10 mouse cellular contexts compared by ENCODE assay signal in the genomic region with DNA sequence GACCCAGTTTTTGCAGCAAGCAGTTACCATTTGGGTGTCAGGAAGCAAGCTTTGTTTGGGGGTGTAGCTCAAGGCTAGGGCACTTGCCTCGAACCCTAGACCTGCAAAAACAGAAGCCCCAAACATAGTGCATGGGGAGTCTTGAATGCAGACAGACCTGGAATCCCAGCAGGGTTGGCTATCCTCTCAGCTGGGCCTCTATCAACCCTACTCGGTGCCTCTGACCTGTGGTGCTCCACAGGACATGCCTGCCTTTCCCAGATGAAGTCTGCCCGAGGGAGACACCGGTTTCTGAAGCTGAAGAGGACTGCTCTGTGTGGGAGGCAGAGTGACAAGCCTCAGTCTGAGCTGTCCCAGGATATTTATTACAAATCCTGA.
A peak's percentile ranks its signal among the peaks of the same experiment; 100 is the strongest.
DNase-seq lines count a peak whose midpoint lies in the region; ATAC-seq and TF ChIP-seq lines count a peak whose summit lies in the region.
"Had no signal": no experiment of that assay in that cellular context is flagged by ENCODE, and none has a peak within 500 bp of the region (broad histone marks: within the 10 kb centered on the region; RNA-seq: fewer than 3 reads in every experiment).

No protein-coding gene starts in this region.

- peak overlapping the region; percentile 38; the same call in 1 of the 2 replicates for H3K9ac ChIP-seq in heart, embryonic 12.5 days
- no peak overlapping the region for H3K9ac ChIP-seq in liver, embryonic 11.5 days (ENCODE audit: low read depth, low read length)
- H3K9ac ChIP-seq in stomach, postnatal 0 days (ENCODE audit: low read length): no peak overlapping the region

- no peak for TF ChIP-seq CTCF in spleen, adult 2 months (IDR thresholded peaks at IDR 0.05; ENCODE audit: extremely low read depth, insufficient read depth, insufficient read length, insufficient replicate concordance)
- TF ChIP-seq CTCF in stomach, postnatal 0 days (IDR thresholded peaks at IDR 0.05; ENCODE audit: low read depth): no peak

- no peaks in the 10 kb centered on the region for H3K9me3 ChIP-seq in heart, embryonic 12.5 days (replicated peaks)
- no peaks in the 10 kb centered on the region for H3K9me3 ChIP-seq in liver, embryonic 11.5 days (ENCODE audit: control insufficient read depth, low read length)
- no peaks in the 10 kb centered on the region for H3K9me3 ChIP-seq in stomach, postnatal 0 days (ENCODE audit: control insufficient read depth, low read length)

- peaks cover 52% of the 10 kb centered on the region for H3K4me1 ChIP-seq in heart, embryonic 12.5 days (replicated peaks)
- peaks cover 5% of the 10 kb centered on the region; the same call in 1 of the 2 replicates for H3K4me1 ChIP-seq in spleen, adult 2 months (ENCODE audit: control insufficient read depth, insufficient read depth, insufficient read length)
- H3K4me1 ChIP-seq in liver, embryonic 11.5 days (replicated peaks; ENCODE audit: control insufficient read depth, insufficient read depth, low read length): peaks cover 13% of the 10 kb centered on the region
- H3K4me1 ChIP-seq in stomach, postnatal 0 days (replicated peaks; ENCODE audit: control insufficient read depth, insufficient read depth): peaks cover 9% of the 10 kb centered on the region; the same call in 1 of the 2 replicates

- H3K27ac ChIP-seq in heart, embryonic 12.5 days (ENCODE audit: poor library complexity, severe bottlenecking): peak overlapping the region; percentile 80
- H3K27ac ChIP-seq in spleen, adult 2 months (ENCODE audit: insufficient read depth, low read length): 0 out of 2 replicates have a peak overlapping the region, but pooled peaks have one; percentile 37
- H3K27ac ChIP-seq in liver, embryonic 11.5 days (ENCODE audit: low read depth, low read length): peak overlapping the region; percentile 29; the same call in 1 of the 2 replicates
- H3K27ac ChIP-seq in stomach, postnatal 0 days (replicated peaks): peak overlapping the region; percentile 90

- H3K36me3 ChIP-seq in heart, embryonic 12.5 days: no peaks in the 10 kb centered on the region
- no peaks in the 10 kb centered on the region for H3K36me3 ChIP-seq in spleen, adult 2 months (ENCODE audit: control insufficient read depth, insufficient read depth, low read length)
- no peaks in the 10 kb centered on the region for H3K36me3 ChIP-seq in liver, embryonic 11.5 days (ENCODE audit: control insufficient read depth, insufficient read depth, low read length)
- no peaks in the 10 kb centered on the region for H3K36me3 ChIP-seq in stomach, postnatal 0 days (ENCODE audit: control insufficient read depth, insufficient read depth, low read length)

- DNase-seq in heart, adult 9 months (ENCODE audit: low spot score in 2 of 2): no peak
- no peak for DNase-seq in spleen, adult 2 months (ENCODE audit: low read depth in 1 of 2, low spot score in 2 of 2)
- no peak for DNase-seq in spleen, adult 12 weeks (ENCODE audit: low spot score)
- DNase-seq in liver, embryonic 11.5 days (ENCODE audit: low spot score): no peak
- no peak for DNase-seq in stomach, postnatal 0 days (ENCODE audit: low spot score)
- no peak for DNase-seq in gastrocnemius, postnatal 4 days (ENCODE audit: low spot score in 2 of 2)
- DNase-seq in urinary bladder, postnatal 4 days (ENCODE audit: low spot score in 2 of 2): no peak
- DNase-seq: adrenal gland, adult 8-10 months; thymus, adult 18-20 months had no signal

- TF ChIP-seq POLR2A in spleen, adult 2 months (IDR thresholded peaks at IDR 0.05; ENCODE audit: low read depth, low read length): no peak

- H3K4me2 ChIP-seq in heart, embryonic 12.5 days: peak overlapping the region; percentile 67; the same call in 1 of the 2 replicates
- no peak overlapping the region for H3K4me2 ChIP-seq in liver, embryonic 11.5 days
- H3K4me2 ChIP-seq in stomach, postnatal 0 days (replicated peaks; ENCODE audit: low read depth): no peak overlapping the region

- no peaks in the 10 kb centered on the region for H3K27me3 ChIP-seq in heart, embryonic 12.5 days (replicated peaks)
- H3K27me3 ChIP-seq in spleen, adult 2 months (ENCODE audit: control insufficient read depth, insufficient read depth, low read length): no peaks in the 10 kb centered on the region
- H3K27me3 ChIP-seq in liver, embryonic 11.5 days (replicated peaks; ENCODE audit: control insufficient read depth, insufficient read depth, low read length): no peaks in the 10 kb centered on the region
- H3K27me3 ChIP-seq in stomach, postnatal 0 days (ENCODE audit: control insufficient read depth, insufficient read depth, low read length): no peaks in the 10 kb centered on the region

- ATAC-seq in heart, embryonic 12.5 days (ENCODE audit: insufficient number of reproducible peaks, low FRiP score): no peak
- no peak for ATAC-seq in liver, embryonic 11.5 days (replicated peaks; ENCODE audit: low FRiP score)
- ATAC-seq in stomach, postnatal 0 days (ENCODE audit: low FRiP score, low TSS enrichment): no peak

- TF ChIP-seq EP300 in stomach, postnatal 0 days (optimal IDR thresholded peaks at IDR 0.05): no peak

- WGBS in heart, embryonic 12.5 days: 14% methylated on average over 4 of the region's 4 CpGs
- 75% methylated on average over 4 of the region's 4 CpGs for WGBS in spleen, adult 2 months
- WGBS in liver, embryonic 11.5 days: 39% methylated on average over 4 of the region's 4 CpGs
- 11% methylated on average over 4 of the region's 4 CpGs for WGBS in stomach, postnatal 0 days

- H3K4me3 ChIP-seq in heart, embryonic 12.5 days: no peak overlapping the region
- H3K4me3 ChIP-seq in spleen, adult 2 months (ENCODE audit: extremely low read depth, insufficient read depth, insufficient read length): no peak overlapping the region
- H3K4me3 ChIP-seq in liver, embryonic 11.5 days (ENCODE audit: low read depth, low read length): no peak overlapping the region
- H3K4me3 ChIP-seq in stomach, postnatal 0 days (ENCODE audit: low read depth, low read length): no peak overlapping the region

Comparison
In these comparisons a context has a peak if more than half of its experiments do, and no peak if none do; other contexts are left out.
1. H3K27ac ChIP-seq: peak in every context shown above with its lines; median percentile 90 in stomach, postnatal 0 days; 80 in heart, embryonic 12.5 days; 37 in spleen, adult 2 months; 29 in liver, embryonic 11.5 days.